Mouse (Mus musculus) neural tube, embryonic 15.5 days (tissue): ENCODE measurements around the gene Hspa1a. TPM values are rescaled to one million over a fixed set of nuclear protein-coding genes. Genes with fewer than 3 reads are reported as not detected.
A peak's percentile ranks its signal among the peaks of the same experiment; 100 is the strongest.
"Not testable (repeated sequence)": the region's sequence is repeated elsewhere in the genome, so short reads cannot be mapped to it uniquely, and the experiment has no call there.

Experiments used
- ATAC-seq: fragments of 200-750 bp; cut with Nextera tagmentation; 2 replicates; pipeline ENCODE4 v1.8.0; 2017; ENCODE audit warnings: mild to moderate bottlenecking, moderate TSS enrichment, moderate library complexity; ENCODE audit not compliant: low FRiP score
- H3K27ac ChIP-seq: fragments of 300-500 bp; sonication (generic); replicated peaks from 2 replicates; pipeline ENCODE4 v1.5.1; 2015; ENCODE audit warnings: mild to moderate bottlenecking, inconsistent platforms
- H3K27me3 ChIP-seq: fragments of 300-500 bp; sonication (generic); replicated peaks from 2 replicates; pipeline ENCODE4 v1.6.1; 2015; ENCODE audit warnings: inconsistent platforms
- H3K36me3 ChIP-seq: fragments of 300-500 bp; sonication (generic); 2 replicates; pipeline ENCODE4 v1.6.1; 2015; ENCODE audit warnings: inconsistent platforms
- H3K4me1 ChIP-seq: fragments of 300-500 bp; sonication (generic); 2 replicates; pipeline ENCODE4 v1.6.1; 2015; ENCODE audit warnings: inconsistent platforms
- H3K4me2 ChIP-seq: fragments of 300-500 bp; sonication (generic); 2 replicates; pipeline ENCODE4 v1.6.1; 2015; ENCODE audit warnings: inconsistent platforms, mild to moderate bottlenecking, moderate library complexity
- H3K4me3 ChIP-seq: fragments of 300-500 bp; sonication (generic); replicated peaks from 2 replicates; pipeline ENCODE4 v1.5.1; 2015; ENCODE audit warnings: mild to moderate bottlenecking, inconsistent platforms
- H3K9ac ChIP-seq: fragments of 300-500 bp; sonication (generic); replicated peaks from 2 replicates; pipeline ENCODE4 v1.6.1; 2015; ENCODE audit warnings: mild to moderate bottlenecking, inconsistent platforms
- H3K9me3 ChIP-seq: fragments of 300-500 bp; sonication (generic); replicated peaks from 2 replicates; pipeline ENCODE4 v1.6.1; 2016; ENCODE audit warnings: inconsistent platforms
- WGBS: fragments of 180-500 bp; shearing (Covaris S2); methylation state at CpG from one replicate; pipeline ENCODE4 v1.1.7; 2015; ENCODE audit warnings: mixed read lengths; 5-methylcytosine and 5-hydroxymethylcytosine counted together
- polyA plus RNA-seq: library from polyadenylated mRNA; unstranded; fragments of >200 nt; fragmentation: Nextera tagmentation; extraction: Ambion mirVana; gene quantifications from 2 replicates; pipeline ENCODE4 v1.2.1, GENCODE M21; 2015

Gene Hspa1a
- polyA plus RNA-seq, 1 experiment from 2014 or later = 12.8 TPM

GRCm38 (mm10) chr17:34979631-34980030 is 7.7 kb upstream of the Hspa1a start:
- no peaks in the 10 kb centered on the region for H3K9me3 ChIP-seq
- 96% methylated on average over 4 of the region's 4 CpGs for WGBS
- no peak overlapping the region for H3K27ac ChIP-seq
- H3K9ac ChIP-seq = no peak overlapping the region
- no peak overlapping the region for H3K4me2 ChIP-seq
- no peak overlapping the region for H3K4me3 ChIP-seq
- H3K4me1 ChIP-seq = peaks cover 26% of the 10 kb centered on the region
- no peaks in the 10 kb centered on the region for H3K36me3 ChIP-seq
- H3K27me3 ChIP-seq = no peaks in the 10 kb centered on the region
- ATAC-seq = no peak

GRCm38 (mm10) chr17:34978239-34978638 is 6.3 kb upstream of the Hspa1a start:
- WGBS = 90% methylated on average over 27 of the region's 27 CpGs
- no peak overlapping the region for H3K4me3 ChIP-seq

GRCm38 (mm10) chr17:34977000-34977399 is 5.0 kb upstream of the Hspa1a start:
- no peak overlapping the region for H3K4me2 ChIP-seq
- ATAC-seq = no peak
- 94% methylated on average over 20 of the region's 20 CpGs for WGBS

More at GRCm38 (mm10) chr17:34978239-34978638, 6.3 kb upstream of the Hspa1a start:
- Histone ChIP-seq H3K4me2 (no peak overlapping the region), H3K4me1 (peaks cover 26% of the 10 kb centered on the region), H3K9me3 (no peaks in the 10 kb centered on the region), H3K36me3 (no peaks in the 10 kb centered on the region), H3K27me3 (no peaks in the 10 kb centered on the region), H3K9ac (no peak overlapping the region), H3K27ac (no peak overlapping the region)
- no peak for ATAC-seq

GRCm38 (mm10) chr17:34975581-34976492 is 3.9 kb upstream of the Hspa1a start:
- no peaks in the 10 kb centered on the region for H3K27me3 ChIP-seq
- H3K4me1 ChIP-seq = peaks cover 18% of the 10 kb centered on the region
- no peak overlapping the region for H3K4me2 ChIP-seq
- H3K9ac ChIP-seq = no peak overlapping the region
- H3K27ac ChIP-seq = no peak overlapping the region
- 86% methylated on average over 3 of the region's 3 CpGs for WGBS
- H3K9me3 ChIP-seq = no peaks in the 10 kb centered on the region
- no peaks in the 10 kb centered on the region for H3K36me3 ChIP-seq
- H3K4me3 ChIP-seq = no peak overlapping the region
- ATAC-seq = no peak

More at GRCm38 (mm10) chr17:34977000-34977399, 5.0 kb upstream of the Hspa1a start:
- Histone ChIP-seq H3K4me3 (no peak overlapping the region), H3K9ac (no peak overlapping the region), H3K27me3 (no peaks in the 10 kb centered on the region), H3K4me1 (peaks cover 23% of the 10 kb centered on the region), H3K27ac (no peak overlapping the region), H3K9me3 (no peaks in the 10 kb centered on the region), H3K36me3 (no peaks in the 10 kb centered on the region)

- WGBS = 0% methylated on average over 18 of the region's 43 CpGs
- H3K9me3 ChIP-seq, H3K4me1 ChIP-seq, H3K36me3 ChIP-seq, H3K9ac ChIP-seq, H3K27ac ChIP-seq: not testable (repeated sequence)
- H3K4me2 ChIP-seq = peak overlapping the region; percentile 80
- peak overlapping the region; percentile 44 for H3K4me3 ChIP-seq
- peak; percentile 51 for ATAC-seq
- H3K27me3 ChIP-seq = peaks cover 28% of the 10 kb centered on the region
Observed at GRCm38 (mm10) chr17:34971694-34972068, 275 bp downstream of the Hspa1a start.

- not testable (repeated sequence) for H3K36me3 ChIP-seq, H3K4me1 ChIP-seq, H3K9ac ChIP-seq, H3K9me3 ChIP-seq, ATAC-seq, H3K27ac ChIP-seq, H3K4me3 ChIP-seq, H3K4me2 ChIP-seq
- WGBS = 38% methylated on average over 21 of the region's 37 CpGs
- peaks cover 30% of the 10 kb centered on the region for H3K27me3 ChIP-seq
Observed at GRCm38 (mm10) chr17:34970850-34971249, 1.1 kb downstream of the Hspa1a start.

- 66% methylated on average over 7 of the region's 11 CpGs for WGBS
- ATAC-seq, H3K27ac ChIP-seq, H3K4me3 ChIP-seq, H3K4me2 ChIP-seq, H3K36me3 ChIP-seq, H3K4me1 ChIP-seq, H3K9me3 ChIP-seq, H3K9ac ChIP-seq: not testable (repeated sequence)
- H3K27me3 ChIP-seq = peaks cover 33% of the 10 kb centered on the region
Observed at GRCm38 (mm10) chr17:34969822-34970221, 2.1 kb downstream of the Hspa1a start, which contains the start of gene Gm20481. Gene Gm20481, plus strand, starts transcription at chr17:34969912.

GRCm38 (mm10) chr17:34965627-34966026 is 6.3 kb downstream of the Hspa1a start:
- no peaks in the 10 kb centered on the region for H3K4me1 ChIP-seq
- WGBS = 78% methylated on average over 5 of the region's 5 CpGs

GRCm38 (mm10) chr17:34964640-34965049 is 7.3 kb downstream of the Hspa1a start:
- no peak overlapping the region for H3K4me2 ChIP-seq
- ATAC-seq = no peak
- no peaks in the 10 kb centered on the region for H3K36me3 ChIP-seq
- H3K27me3 ChIP-seq = peaks cover 66% of the 10 kb centered on the region
- H3K4me3 ChIP-seq = no peak overlapping the region
- no peak overlapping the region for H3K27ac ChIP-seq
- peaks cover 7% of the 10 kb centered on the region for H3K4me1 ChIP-seq
- H3K9ac ChIP-seq = no peak overlapping the region
- no peaks in the 10 kb centered on the region for H3K9me3 ChIP-seq
- WGBS = 13% methylated on average over 1 of the region's 1 CpGs

More at GRCm38 (mm10) chr17:34965627-34966026, 6.3 kb downstream of the Hspa1a start:
- Histone ChIP-seq H3K36me3 (no peaks in the 10 kb centered on the region), H3K4me2 (no peak overlapping the region), H3K4me3 (no peak overlapping the region), H3K9ac (no peak overlapping the region), H3K9me3 (no peaks in the 10 kb centered on the region), H3K27ac (no peak overlapping the region), H3K27me3 (peaks cover 61% of the 10 kb centered on the region)
- ATAC-seq = no peak

- no peak for ATAC-seq
Observed at GRCm38 (mm10) chr17:34962841-34963240, 9.1 kb downstream of the Hspa1a start.

GRCm38 (mm10) chr17:34962125-34962524 is 9.8 kb downstream of the Hspa1a start:
- no peak overlapping the region for H3K27ac ChIP-seq
- H3K27me3 ChIP-seq = peaks cover 44% of the 10 kb centered on the region
- 43% methylated on average over 3 of the region's 3 CpGs for WGBS

More at GRCm38 (mm10) chr17:34962841-34963240, 9.1 kb downstream of the Hspa1a start:
- Histone ChIP-seq H3K27me3 (peaks cover 51% of the 10 kb centered on the region), H3K36me3 (no peaks in the 10 kb centered on the region), H3K4me2 (no peak overlapping the region), H3K9me3 (no peaks in the 10 kb centered on the region), H3K4me3 (no peak overlapping the region), H3K27ac (no peak overlapping the region), H3K4me1 (peaks cover 11% of the 10 kb centered on the region), H3K9ac (no peak overlapping the region)
- WGBS = 56% methylated on average over 1 of the region's 1 CpGs

More at GRCm38 (mm10) chr17:34962125-34962524, 9.8 kb downstream of the Hspa1a start:
- H3K4me2 ChIP-seq = no peak overlapping the region
- no peak overlapping the region for H3K4me3 ChIP-seq
- peaks cover 11% of the 10 kb centered on the region for H3K4me1 ChIP-seq
- no peak overlapping the region for H3K9ac ChIP-seq
- no peaks in the 10 kb centered on the region for H3K36me3 ChIP-seq
- no peaks in the 10 kb centered on the region for H3K9me3 ChIP-seq
- no peak for ATAC-seq
